Mouse (Mus musculus): Measurements from ENCODE around the gene Kcnip1. TPM values are rescaled to one million over a fixed set of nuclear protein-coding genes. Genes with fewer than 3 reads are reported as not detected.

Kcnip1 gene
- total and polyA plus RNA-seq, 3 experiments: 0.04 to 0.17 TPM; not detected in 1

DNA sequence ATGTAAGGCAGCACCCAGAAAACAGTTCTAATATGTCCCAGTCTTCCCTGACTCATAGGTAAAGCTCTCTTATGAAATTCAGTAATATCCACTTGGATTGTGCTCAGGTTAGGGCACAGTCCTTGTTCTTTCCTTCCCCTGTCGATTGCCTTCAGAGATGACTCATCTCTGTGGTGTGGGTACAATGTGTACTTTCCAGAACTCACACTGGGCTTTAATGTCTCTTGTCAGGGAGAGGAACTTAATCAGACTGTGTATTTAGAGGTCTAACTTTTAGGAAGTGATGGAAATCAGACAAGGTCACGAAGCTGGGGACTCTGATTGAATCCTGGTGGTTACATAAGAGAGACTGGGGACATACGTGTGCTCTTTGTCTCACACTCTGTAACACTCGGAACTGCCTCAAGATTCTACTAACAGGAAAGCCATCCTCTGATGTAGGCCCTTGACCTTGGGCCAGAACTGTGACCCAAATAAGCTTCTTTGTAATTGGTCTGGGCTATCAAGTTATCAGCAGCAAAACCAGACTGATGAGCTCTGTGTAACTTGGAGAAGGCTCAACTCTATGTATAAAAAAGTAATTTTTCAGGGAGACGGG is 110.1 kb downstream of the Kcnip1 start:
- H3K9me3 ChIP-seq (replicated peaks; ENCODE audit: low read length): peaks cover 3% of the 10 kb centered on the region
- in situ Hi-C loops (cut with MboI; ENCODE audit: low pct_ligation_motif_present, low pct_unique_long_range_greater_than_20kb, low sequenced_read_pairs): no loop called here
- no peaks in the 10 kb centered on the region for H3K79me2 ChIP-seq (replicated peaks; ENCODE audit: control insufficient read depth, extremely low read depth, insufficient read depth, poor library complexity, severe bottlenecking)
- no peak for DNase-seq (ENCODE audit: extremely low read depth)
- H3K27ac ChIP-seq (ENCODE audit: insufficient read depth, low read depth): no peak overlapping the region
- no peaks in the 10 kb centered on the region for H3K4me1 ChIP-seq (ENCODE audit: control insufficient read depth in 1 of 2, insufficient read depth in 2 of 2)
- no peaks in the 10 kb centered on the region for H3K36me3 ChIP-seq (replicated peaks in 1 of 2; ENCODE audit: control insufficient read depth in 1 of 2, insufficient read depth in 1 of 2, low read length in 1 of 2)
- dilution Hi-C loops (cut with MboI; ENCODE audit: extremely low pct_ligation_motif_present, extremely low pct_unique_long_range_greater_than_20kb, low sequenced_read_pairs): no loop called here
- no peak overlapping the region for H3K9ac ChIP-seq (ENCODE audit: insufficient read depth, low read depth)
- H3K4me3 ChIP-seq (replicated peaks in 1 of 3; ENCODE audit: low read depth in 2 of 3, low read length in 2 of 3, poor library complexity in 1 of 3): no peak overlapping the region
- TF ChIP-seq TCF12 (IDR thresholded peaks at IDR 0.05; ENCODE audit: low read depth, low read length): no peak
- 0 out of 2 replicates have a peak, but pooled peaks have one; percentile 9 for TF ChIP-seq JUND (conservative IDR thresholded peaks at IDR 0.05; ENCODE audit: low read depth, low read length)
- no peak overlapping the region for H3K4me2 ChIP-seq (ENCODE audit: insufficient read depth, low read depth, poor library complexity, severe bottlenecking)
- peaks cover 75% of the 10 kb centered on the region for H3K27me3 ChIP-seq (replicated peaks)

DNA sequence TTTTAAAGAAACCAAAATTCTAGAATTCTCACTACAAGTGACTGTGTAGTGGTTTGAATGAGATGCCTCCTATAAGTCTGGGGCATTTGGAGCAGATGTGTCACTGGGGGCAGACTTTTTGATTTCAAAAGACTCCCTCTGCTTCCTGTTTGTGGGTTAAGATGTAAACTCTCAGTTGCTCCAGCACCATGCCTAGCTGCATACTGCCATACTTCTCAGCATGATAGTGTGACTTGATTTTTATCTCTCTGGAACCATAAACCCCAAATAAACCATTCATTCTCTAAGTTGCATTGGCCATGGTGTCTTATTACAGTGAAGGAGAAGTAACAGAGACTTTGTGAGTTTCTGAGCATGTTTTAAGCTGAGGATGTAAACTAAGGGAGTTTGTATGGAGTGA is 118.0 kb downstream of the Kcnip1 start:
- Histone ChIP-seq H3K36me3 (replicated peaks in 1 of 2; ENCODE audit: control insufficient read depth in 1 of 2, insufficient read depth in 1 of 2, low read length in 1 of 2) (no peaks in the 10 kb centered on the region), H3K9me3 (replicated peaks; ENCODE audit: low read length) (peaks cover 14% of the 10 kb centered on the region), H3K79me2 (replicated peaks; ENCODE audit: control insufficient read depth, extremely low read depth, insufficient read depth, poor library complexity, severe bottlenecking) (no peaks in the 10 kb centered on the region), H3K27me3 (replicated peaks) (peaks cover 80% of the 10 kb centered on the region), H3K9ac (ENCODE audit: insufficient read depth, low read depth) (no peak overlapping the region), H3K4me1 (ENCODE audit: control insufficient read depth in 1 of 2, insufficient read depth in 2 of 2) (peaks cover 6 to 7% of the 10 kb centered on the region in 2 experiments; a peak in 3 of 4 replicates), H3K4me3 (replicated peaks in 1 of 3; ENCODE audit: low read depth in 2 of 3, low read length in 2 of 3, poor library complexity in 1 of 3) (no peak overlapping the region), H3K27ac (ENCODE audit: insufficient read depth, low read depth) (no peak overlapping the region), H3K4me2 (ENCODE audit: insufficient read depth, low read depth, poor library complexity, severe bottlenecking) (no peak overlapping the region)
- dilution Hi-C loops (cut with MboI; ENCODE audit: extremely low pct_ligation_motif_present, extremely low pct_unique_long_range_greater_than_20kb, low sequenced_read_pairs): no loop called here
- DNase-seq (ENCODE audit: extremely low read depth): no peak
- TF ChIP-seq ZNF384 (IDR thresholded peaks at IDR 0.05; ENCODE audit: low read depth, low read length) (no peak), SIN3A (IDR thresholded peaks at IDR 0.05; ENCODE audit: low read length) (no peak), ZC3H11A (IDR thresholded peaks at IDR 0.05; ENCODE audit: low read depth, low read length) (no peak), NELFE (IDR thresholded peaks at IDR 0.05; ENCODE audit: low read depth, low read length) (no peak), MAFK (IDR thresholded peaks at IDR 0.05; ENCODE audit: insufficient replicate concordance, low read length) (no peak), ZMIZ1 (IDR thresholded peaks at IDR 0.05; ENCODE audit: low read depth, low read length) (no peak), BHLHE40 (IDR thresholded peaks at IDR 0.05; ENCODE audit: low read depth, low read length) (no peak), SMC3 (IDR thresholded peaks at IDR 0.05; ENCODE audit: low read depth, low read length) (no peak), USF1 (IDR thresholded peaks at IDR 0.05; ENCODE audit: low read depth, low read length) (no peak), CHD1 (IDR thresholded peaks at IDR 0.05; ENCODE audit: low read depth, low read length) (no peak), MAZ (IDR thresholded peaks at IDR 0.05; ENCODE audit: low read depth, low read length) (no peak), MEF2A (IDR thresholded peaks at IDR 0.05; ENCODE audit: borderline replicate concordance, low read depth, low read length) (no peak)
- in situ Hi-C loops (cut with MboI; ENCODE audit: low pct_ligation_motif_present, low pct_unique_long_range_greater_than_20kb, low sequenced_read_pairs): no loop called here
